Mouse (Mus musculus) left cerebral cortex, postnatal 10 days (tissue): ENCODE data around the gene Hic1. TPM values are rescaled to one million over a fixed set of nuclear protein-coding genes. Genes with fewer than 3 reads are reported as not detected.
"Not testable (repeated sequence)": the region's sequence is repeated elsewhere in the genome, so short reads cannot be mapped to it uniquely, and the experiment has no call there.

Source experiments
- DNase-seq, 2 experiments: peaks; one replicate each; pipeline ENCODE4 v3.0.0; 2021 to 2022; ENCODE audit warnings: low spot score in 2 of 2, mixed read lengths in 1 of 2; ENCODE audit errors: extremely low spot score in 1 of 2
- intact Hi-C: fragments of 180-260 bp; cut with DNase I; formaldehyde crosslinking; loops from one replicate; pipeline ENCODE4 v1.15.1; 2025
- total RNA-seq, 2 experiments: library from RNA; stranded (reverse); gene quantifications; 2 replicates each; pipeline ENCODE4 v1.2.3; 2021

Gene Hic1
- total RNA-seq, 2 experiments from 2014 or later: 3.9 to 5.3 TPM

- peak in 1 of 2 experiments; percentile 58 for DNase-seq
- intact Hi-C loops: no loop called here
These were observed 25.0 kb upstream of the Hic1 start for GRCm38 (mm10) chr11:75194121-75194849.

GRCm38 (mm10) chr11:75193256-75194071 lies 24.1 kb upstream of the Hic1 start, which contains the start of gene Rtn4rl1:
Gene Rtn4rl1 (plus strand): TSS chr11:75193783.
- intact Hi-C loops: loop anchor here (2.0 kb wide), 1 partner anchor 97 kb away; no protein-coding TSS in a partner anchor
- DNase-seq: peak in 1 of 2 experiments; percentile 86

GRCm38 (mm10) chr11:75192336-75193214 lies 23.3 kb upstream of the Hic1 start:
- intact Hi-C loops: loop anchor here (2.0 kb wide), 1 partner anchor 98 kb away; no protein-coding TSS in a partner anchor

GRCm38 (mm10) chr11:75191841-75192240 lies 22.5 kb upstream of the Hic1 start:
- no peak for DNase-seq
- intact Hi-C loops: loop anchor here (2.0 kb wide), 1 partner anchor 99 kb away; no protein-coding TSS in a partner anchor

More at GRCm38 (mm10) chr11:75192336-75193214, 23.3 kb upstream of the Hic1 start:
- DNase-seq: peak in 1 of 2 experiments; percentile 87

DNA sequence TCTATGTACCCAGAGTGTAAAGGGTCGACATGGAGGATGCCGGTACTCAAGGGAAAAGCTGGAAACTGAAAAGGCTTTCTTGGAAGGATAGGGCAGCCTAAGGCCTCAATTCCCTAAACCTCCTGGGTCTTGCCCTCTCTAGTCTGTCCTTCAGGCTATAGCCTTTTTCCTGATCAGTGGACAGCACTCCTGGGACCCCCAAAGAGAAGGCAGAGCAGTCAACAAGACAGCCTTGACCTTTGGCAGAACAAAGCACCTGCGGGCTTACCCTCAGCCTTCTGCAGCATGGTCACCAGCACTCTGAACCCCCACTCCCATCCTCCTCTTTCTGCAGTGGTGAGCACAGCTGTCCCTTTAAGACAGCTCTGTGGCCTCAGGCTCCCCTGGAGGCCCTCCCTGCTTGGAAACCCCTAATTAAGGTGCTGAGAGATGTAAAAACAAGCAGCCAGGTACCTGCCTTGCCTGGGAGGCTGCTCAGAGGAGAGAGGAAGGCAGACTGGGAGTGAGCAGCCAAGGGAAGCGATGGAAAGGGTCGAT lies 21.7 kb upstream of the Hic1 start, which contains the start of gene Dph1:
Gene Dph1 (minus strand): TSS at position 337 of the 537 bp plus-strand sequence.
- no peak for DNase-seq
- intact Hi-C loops: no loop called here

DNA sequence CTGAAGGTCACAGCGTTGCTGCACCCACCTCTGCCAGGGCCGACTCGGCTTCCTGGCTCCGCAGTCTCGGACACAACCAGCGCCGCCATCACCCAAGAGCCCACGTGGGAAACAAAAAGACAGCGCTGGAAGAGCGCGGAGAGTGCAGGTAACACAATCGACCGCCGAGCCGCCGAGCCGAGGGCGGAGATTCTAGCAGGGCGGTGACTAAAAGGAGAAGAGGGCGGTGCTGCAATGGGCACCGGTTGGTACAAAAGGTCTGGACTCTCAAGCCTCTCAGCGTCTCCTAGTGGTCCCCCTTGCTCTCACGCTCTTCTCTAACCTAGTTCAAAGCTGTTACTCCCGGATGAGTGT lies 21.0 kb upstream of the Hic1 start:
- DNase-seq: peak in 1 of 2 experiments; percentile 89
- intact Hi-C loops: no loop called here

DNA sequence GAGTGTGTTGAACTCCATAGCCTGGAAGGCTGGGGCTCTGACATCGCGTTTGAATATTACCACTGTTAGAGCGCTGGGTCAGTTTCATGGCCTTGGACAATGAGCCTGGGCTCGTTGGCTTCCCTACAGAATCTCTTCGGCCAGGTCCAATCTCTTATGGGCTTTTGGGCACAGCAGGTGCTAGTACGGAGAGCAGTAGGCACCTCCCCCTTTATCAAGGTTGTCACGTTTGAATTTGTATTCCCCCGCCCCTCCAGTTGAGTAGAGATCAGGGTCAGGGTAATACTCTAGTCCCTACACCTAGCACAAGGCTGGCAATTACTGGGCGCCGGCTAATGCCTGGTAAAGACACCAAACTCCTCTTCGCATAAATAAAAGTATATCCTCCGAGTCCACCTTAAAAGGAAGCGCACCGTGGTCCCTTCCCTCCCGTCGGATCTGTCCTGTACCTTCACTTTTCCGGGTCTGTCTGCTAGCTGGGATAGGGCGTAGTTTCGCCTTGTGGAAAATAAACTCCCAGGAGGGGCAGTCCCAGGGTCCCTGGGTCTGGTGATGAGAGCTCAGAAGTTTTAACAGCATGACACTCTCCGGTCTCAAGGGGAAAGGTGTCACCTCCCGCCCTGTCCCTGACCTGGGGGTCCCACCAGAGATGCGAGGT lies 20.5 kb upstream of the Hic1 start:
- DNase-seq: no peak
- intact Hi-C loops: loop anchor here (10.0 kb wide), 1 partner anchor 265 kb away; the partner anchor contains the start of gene Wdr81

- no peak for DNase-seq
- intact Hi-C loops: loop anchor here (5.0 to 10.0 kb wide), 2 partner anchors 202 to 270 kb away; partner anchors contain the start of gene Wdr81
These were observed 15.7 kb upstream of the Hic1 start for GRCm38 (mm10) chr11:75184986-75185385.

DNA sequence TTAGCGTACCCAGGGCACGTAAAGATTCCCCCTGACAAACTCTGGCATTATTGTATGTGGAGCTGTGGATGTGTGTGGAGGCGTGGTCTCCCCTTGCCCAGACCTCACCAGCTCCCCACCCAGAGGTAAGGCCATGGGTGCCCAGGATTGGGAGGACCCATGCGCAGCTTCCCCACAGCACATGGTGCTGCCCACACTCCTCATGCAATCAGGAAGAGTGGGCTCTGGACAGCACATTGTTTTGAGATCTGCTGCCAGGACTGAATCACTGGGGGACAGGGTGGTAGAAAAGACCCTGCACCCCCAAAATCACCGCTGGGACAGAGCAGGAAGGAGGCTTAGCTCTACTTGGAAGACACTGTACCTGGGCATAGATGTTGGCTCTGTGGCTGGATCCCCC lies 15.3 kb upstream of the Hic1 start:
- no peak for DNase-seq
- intact Hi-C loops: loop anchor here (5.0 to 10.0 kb wide), 2 partner anchors 203 to 270 kb away; partner anchors contain the start of gene Wdr81

GRCm38 (mm10) chr11:75183917-75184570 lies 14.7 kb upstream of the Hic1 start:
- intact Hi-C loops: loop anchor here (5.0 to 10.0 kb wide), 2 partner anchors 203 to 271 kb away; partner anchors contain the start of gene Wdr81
- DNase-seq: no peak

DNA sequence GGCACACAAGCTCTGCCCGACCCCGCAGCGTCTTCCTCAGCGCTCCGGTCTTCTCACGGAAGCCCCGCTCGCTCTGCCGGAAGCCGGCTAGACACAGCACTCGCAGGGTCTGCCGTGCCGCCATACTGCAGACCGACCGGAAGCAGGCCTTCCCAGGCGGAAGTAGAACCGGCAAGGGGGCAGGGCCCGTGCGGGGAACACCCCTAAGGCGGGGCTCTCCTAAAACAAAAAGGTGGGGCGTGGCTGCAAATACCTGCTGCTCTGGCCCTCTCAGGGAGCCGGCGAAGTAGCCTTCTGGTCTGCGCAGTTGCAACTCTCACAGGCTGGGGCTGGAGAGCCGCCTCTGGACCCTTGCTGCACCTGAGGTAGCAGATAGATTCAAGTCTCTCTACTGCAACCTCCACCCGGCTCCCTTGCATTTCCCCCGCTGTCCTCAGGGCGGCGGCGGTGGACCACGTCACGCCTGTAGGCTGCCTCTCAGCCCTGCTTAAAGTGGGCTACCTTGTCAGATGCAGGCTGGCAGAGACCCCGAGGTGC lies 9.4 kb upstream of the Hic1 start, which contains the start of gene Ovca2:
Gene Ovca2 (minus strand): TSS at position 164 of the 537 bp plus-strand sequence.
- intact Hi-C loops: loop anchor here (2.0 to 10.0 kb wide), 2 partner anchors 112 to 336 kb away; partner anchors contain the start of genes Rilp and Scarf1
- DNase-seq: peak; percentile 88 to 95

GRCm38 (mm10) chr11:75178011-75178410 lies 8.7 kb upstream of the Hic1 start:
- intact Hi-C loops: loop anchor here (2.0 to 10.0 kb wide), 2 partner anchors 113 to 337 kb away; partner anchors contain the start of genes Rilp and Scarf1
- peak in 1 of 2 experiments; percentile 35 for DNase-seq

GRCm38 (mm10) chr11:75174574-75174973 lies 5.3 kb upstream of the Hic1 start:
- intact Hi-C loops: loop anchor here (10.0 kb wide), 1 partner anchor 340 kb away; the partner anchor contains the start of genes Rilp and Scarf1

DNA sequence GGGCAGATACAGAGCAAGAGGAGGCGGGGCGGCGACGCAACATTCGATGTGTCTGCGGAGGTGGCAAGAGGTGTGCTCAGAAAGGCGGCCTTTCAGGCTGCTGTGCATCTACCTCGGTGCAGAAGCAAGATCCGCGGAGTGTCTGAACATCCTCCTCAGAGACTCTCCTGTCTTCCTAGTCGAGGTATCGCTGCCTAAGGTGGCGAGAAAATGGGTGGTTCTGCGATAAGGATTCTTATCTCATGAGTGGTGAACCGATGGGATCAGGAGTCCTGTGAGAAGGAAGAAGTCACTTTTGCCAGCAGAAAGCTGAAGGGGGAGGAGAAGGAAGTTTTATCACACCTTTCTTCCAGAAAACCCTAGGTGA lies 4.5 kb upstream of the Hic1 start:
- intact Hi-C loops: loop anchor here (10.0 kb wide), 1 partner anchor 341 kb away; the partner anchor contains the start of genes Rilp and Scarf1
- DNase-seq: no peak

More at GRCm38 (mm10) chr11:75174574-75174973, 5.3 kb upstream of the Hic1 start:
- DNase-seq: not testable (repeated sequence)

DNA sequence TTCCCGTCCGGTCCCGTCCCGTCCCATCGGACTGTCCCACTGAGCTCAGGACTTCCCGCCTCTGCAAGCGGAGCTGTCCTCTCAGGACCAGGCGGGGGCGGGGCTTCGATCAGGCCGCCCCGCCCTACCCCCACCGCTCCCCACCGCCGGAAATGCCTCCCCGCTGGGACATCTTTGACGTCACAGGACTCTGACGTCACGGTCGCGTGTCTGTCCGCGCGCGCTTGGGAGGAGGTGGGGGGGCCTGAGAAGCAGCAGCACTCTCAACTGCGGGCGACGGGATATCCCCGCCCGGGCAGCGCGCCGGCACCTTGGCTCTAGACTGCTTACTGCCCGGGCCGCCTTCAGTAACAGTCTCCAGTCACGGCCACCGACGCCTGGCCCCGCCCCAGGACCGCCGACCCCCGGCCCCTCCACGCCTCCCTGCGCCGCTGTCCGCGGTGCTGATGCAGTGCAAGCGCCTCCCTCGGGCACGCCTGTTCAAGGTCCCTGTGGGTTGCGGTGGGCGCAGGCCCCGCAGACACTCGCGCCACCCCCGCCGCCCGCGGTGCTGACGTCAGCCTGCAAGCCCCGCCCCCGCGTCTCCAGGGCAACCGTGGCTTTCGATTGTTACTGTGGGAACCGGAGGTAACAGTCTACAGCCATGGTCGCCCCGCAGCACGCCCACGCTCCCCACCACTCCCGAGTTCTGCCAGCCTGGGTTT lies 3.9 kb upstream of the Hic1 start:
- intact Hi-C loops: loop anchor here (10.0 kb wide), 1 partner anchor 342 kb away; the partner anchor contains the start of genes Rilp and Scarf1
- peak; percentile 94 to 95 for DNase-seq
